Mouse (Mus musculus) midbrain, embryonic 16.5 days (tissue): ENCODE results near the gene Pkp3. TPM values are rescaled to one million over a fixed set of nuclear protein-coding genes. Genes with fewer than 3 reads are reported as not detected.

Experiments used
- ATAC-seq: fragments of 200-750 bp; cut with Nextera tagmentation; 2 replicates; pipeline ENCODE4 v1.8.0; 2017; ENCODE audit warnings: moderate TSS enrichment
- H3K27ac ChIP-seq: fragments of 300-500 bp; sonication (generic); 2 replicates; pipeline ENCODE4 v1.5.1; 2014; ENCODE audit warnings: mild to moderate bottlenecking, low read length, mixed read lengths
- H3K27me3 ChIP-seq: fragments of 300-500 bp; sonication (generic); 2 replicates; pipeline ENCODE4 v1.6.1; 2014; ENCODE audit warnings: low read depth, low read length, mixed read lengths; ENCODE audit not compliant: control insufficient read depth, insufficient read depth
- H3K36me3 ChIP-seq: fragments of 300-500 bp; sonication (generic); 2 replicates; pipeline ENCODE4 v1.6.1; 2014; ENCODE audit warnings: mild to moderate bottlenecking, low read length, moderate library complexity, mixed read lengths; ENCODE audit not compliant: control insufficient read depth, insufficient read depth
- H3K4me1 ChIP-seq: fragments of 300-500 bp; sonication (generic); 2 replicates; pipeline ENCODE4 v1.6.1; 2014; ENCODE audit warnings: mild to moderate bottlenecking, low read length, mixed read lengths; ENCODE audit not compliant: control insufficient read depth, insufficient read depth
- H3K4me2 ChIP-seq: fragments of 300-500 bp; sonication (generic); 2 replicates; pipeline ENCODE4 v1.6.1; 2014; ENCODE audit warnings: mild to moderate bottlenecking, low read length, mixed read lengths
- H3K4me3 ChIP-seq: fragments of 300-500 bp; sonication (generic); 2 replicates; pipeline ENCODE4 v1.5.1; 2014; ENCODE audit warnings: low read depth, mild to moderate bottlenecking, low read length, moderate library complexity, mixed read lengths
- H3K9ac ChIP-seq: fragments of 300-500 bp; sonication (generic); 2 replicates; pipeline ENCODE4 v1.6.1; 2014; ENCODE audit warnings: low read depth, low read length, mixed read lengths
- H3K9me3 ChIP-seq: fragments of 300-500 bp; sonication (generic); replicated peaks from 2 replicates; pipeline ENCODE4 v1.6.1; 2014; ENCODE audit warnings: mild to moderate bottlenecking, low read length, mixed read lengths; ENCODE audit not compliant: control insufficient read depth, poor library complexity, severe bottlenecking
- WGBS: fragments of 180-500 bp; shearing (Covaris S2); extraction: QIAGEN DNeasy Blood & Tissue Kit; methylation state at CpG from one replicate; pipeline ENCODE4 v1.1.7; 2014; 5-methylcytosine and 5-hydroxymethylcytosine counted together
- polyA plus RNA-seq: library from polyadenylated mRNA; unstranded; fragments of >200 nt; fragmentation: Nextera tagmentation; extraction: Ambion mirVana; gene quantifications from 2 replicates; pipeline ENCODE4 v1.2.1, GENCODE M21; 2015

Pkp3 gene
- polyA plus RNA-seq, 1 experiment from 2014 or later, result 0.06 TPM

DNA sequence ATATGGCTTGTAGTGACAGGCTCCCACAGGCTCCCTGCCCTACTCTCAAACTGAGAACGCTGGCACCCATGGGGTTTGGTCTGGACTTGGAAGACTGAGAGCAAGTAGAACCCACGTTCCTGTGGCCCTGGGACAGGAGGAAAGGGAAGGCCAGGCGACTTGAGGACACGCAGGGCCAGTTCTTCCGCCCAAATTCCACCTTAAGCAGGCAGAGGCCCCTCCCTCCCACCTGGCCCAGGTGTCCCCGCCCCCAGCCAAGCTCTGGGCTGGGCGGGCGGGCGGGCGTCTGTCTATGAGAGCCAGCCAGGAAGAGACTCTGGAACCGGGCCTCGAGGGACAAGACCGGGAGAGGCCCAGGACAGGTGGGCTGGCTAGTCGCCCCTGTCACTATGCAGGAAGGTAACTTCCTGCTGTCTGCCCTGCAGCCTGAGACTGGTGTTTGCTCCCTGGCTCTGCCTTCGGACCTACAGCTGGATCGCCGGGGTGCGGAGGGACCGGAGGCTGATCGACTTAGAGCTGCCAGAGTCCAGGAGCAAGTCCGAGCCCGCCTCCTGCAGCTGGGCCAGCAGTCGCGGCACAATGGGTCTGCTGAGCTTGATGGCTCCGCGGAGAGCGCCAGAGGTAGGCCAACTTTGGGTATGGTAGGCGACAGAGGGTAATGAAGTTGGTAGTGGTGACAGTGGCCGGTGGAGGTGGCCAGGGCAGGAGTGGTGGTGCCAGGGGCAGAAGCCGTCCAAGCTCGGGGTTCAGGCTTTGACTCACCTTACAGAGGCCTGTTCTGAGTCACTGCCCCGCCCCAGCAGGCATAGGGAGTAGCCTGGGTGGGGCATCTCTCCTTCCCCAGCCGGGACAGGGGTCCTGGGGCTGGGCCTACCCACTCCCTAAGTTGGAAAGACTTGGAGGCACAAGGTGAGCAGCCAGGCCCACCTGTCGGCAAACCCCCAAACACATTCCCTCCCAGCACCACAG, 1.7 kb downstream of the Pkp3 start:
- Histone ChIP-seq H3K36me3 (no peaks in the 10 kb centered on the region), H3K9ac (no peak overlapping the region), H3K4me1 (no peaks in the 10 kb centered on the region), H3K9me3 (no peaks in the 10 kb centered on the region), H3K4me2 (no peak overlapping the region), H3K27me3 (no peaks in the 10 kb centered on the region), H3K27ac (no peak overlapping the region), H3K4me3 (no peak overlapping the region)
- WGBS, result 26% methylated on average over 30 of the region's 34 CpGs
- ATAC-seq, result no peak

- Histone ChIP-seq H3K9ac (no peak overlapping the region), H3K4me2 (no peak overlapping the region), H3K36me3 (no peaks in the 10 kb centered on the region), H3K27ac (no peak overlapping the region), H3K4me1 (no peaks in the 10 kb centered on the region), H3K4me3 (no peak overlapping the region), H3K9me3 (no peaks in the 10 kb centered on the region), H3K27me3 (peaks cover 25% of the 10 kb centered on the region)
- ATAC-seq, result no peak
- whole genome bisulfite sequencing, result 57% methylated on average over 8 of the region's 8 CpGs
Measured at GRCm38 (mm10) chr7:141087894-141088293, 9.9 kb downstream of the Pkp3 start.

- H3K4me2 ChIP-seq, result no peak overlapping the region
- H3K9ac ChIP-seq, result no peak overlapping the region
- H3K36me3 ChIP-seq, result no peaks in the 10 kb centered on the region
- H3K27me3 ChIP-seq, result peaks cover 28% of the 10 kb centered on the region
- no peak for ATAC-seq
- no peak overlapping the region for H3K4me3 ChIP-seq
- no peak overlapping the region for H3K27ac ChIP-seq
- 32% methylated on average over 18 of the region's 18 CpGs for WGBS
- H3K9me3 ChIP-seq, result no peaks in the 10 kb centered on the region
- no peaks in the 10 kb centered on the region for H3K4me1 ChIP-seq
Measured at GRCm38 (mm10) chr7:141088473-141088872, 10.5 kb downstream of the Pkp3 start.

- H3K9ac ChIP-seq, result no peak overlapping the region
- ATAC-seq, result no peak
- 61% methylated on average over 8 of the region's 8 CpGs for WGBS
Measured at GRCm38 (mm10) chr7:141090228-141090627, 12.2 kb downstream of the Pkp3 start.

DNA sequence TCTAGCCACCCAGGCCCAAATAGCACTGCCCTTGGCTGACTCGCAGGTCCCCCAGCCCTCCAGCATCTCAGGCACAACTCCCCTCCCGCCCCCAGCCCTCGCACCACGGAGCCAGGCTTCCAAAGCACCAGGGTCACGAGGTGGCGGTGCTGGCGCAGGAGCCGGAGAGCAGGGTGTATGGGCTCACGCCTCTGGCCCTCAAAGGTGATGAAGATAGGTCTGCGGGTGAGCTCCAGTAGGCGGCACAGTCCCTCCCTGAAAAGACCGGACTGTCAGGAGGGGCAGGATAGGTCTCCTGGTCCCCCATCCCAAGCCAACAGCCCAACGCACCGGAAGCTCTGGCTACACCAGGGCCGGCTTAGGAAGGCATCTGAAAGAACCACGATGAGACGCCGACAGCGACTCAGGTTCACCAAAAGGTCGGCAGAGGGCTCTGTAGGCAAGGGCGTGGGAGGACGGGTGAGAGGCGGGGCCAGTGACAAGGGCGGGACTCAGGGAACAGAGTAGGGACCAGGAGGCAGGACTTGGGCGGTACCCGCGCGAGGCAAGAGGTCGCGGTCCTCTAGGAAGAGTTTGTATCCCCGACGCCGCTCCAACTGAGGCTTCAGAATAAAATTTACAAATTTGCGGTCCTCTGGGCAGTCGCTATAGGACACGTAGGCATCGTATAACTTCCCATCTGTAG, 14.2 kb downstream of the Pkp3 start:
- Histone ChIP-seq H3K27ac (no peak overlapping the region), H3K4me3 (peak overlapping the region; percentile 17; the same call in 1 of the 2 replicates), H3K36me3 (no peaks in the 10 kb centered on the region), H3K27me3 (peaks cover 28% of the 10 kb centered on the region), H3K9ac (no peak overlapping the region), H3K4me1 (no peaks in the 10 kb centered on the region), H3K4me2 (peak overlapping the region; percentile 32), H3K9me3 (no peaks in the 10 kb centered on the region)
- ATAC-seq, result peak; percentile 83
- WGBS, result 4% methylated on average over 37 of the region's 37 CpGs

More at GRCm38 (mm10) chr7:141090228-141090627, 12.2 kb downstream of the Pkp3 start:
- H3K9me3 ChIP-seq, result no peaks in the 10 kb centered on the region
- H3K36me3 ChIP-seq, result no peaks in the 10 kb centered on the region
- H3K4me2 ChIP-seq, result no peak overlapping the region
- no peak overlapping the region for H3K4me3 ChIP-seq
- peaks cover 28% of the 10 kb centered on the region for H3K27me3 ChIP-seq
- H3K4me1 ChIP-seq, result no peaks in the 10 kb centered on the region
- no peak overlapping the region for H3K27ac ChIP-seq

DNA sequence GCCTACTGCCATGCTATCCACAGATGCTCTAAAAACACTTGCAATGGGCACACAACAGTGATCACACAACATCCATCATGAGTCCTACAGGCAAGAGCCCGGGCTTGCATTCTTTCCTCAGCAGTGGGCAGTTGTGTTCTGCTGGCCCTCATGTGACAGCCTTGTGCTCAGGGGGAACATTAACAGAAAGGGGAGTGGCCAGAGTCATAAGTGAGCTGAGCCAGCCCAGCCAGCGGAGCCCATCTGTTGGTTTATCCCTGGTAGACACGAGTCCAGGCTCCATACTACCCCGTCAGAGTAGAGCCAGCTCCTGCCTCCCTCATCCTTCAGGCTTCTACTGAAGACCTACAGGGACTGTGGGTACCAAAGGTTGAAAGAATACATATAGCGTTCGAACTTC, 15.9 kb downstream of the Pkp3 start:
- Histone ChIP-seq H3K9ac (no peak overlapping the region), H3K36me3 (no peaks in the 10 kb centered on the region), H3K9me3 (no peaks in the 10 kb centered on the region), H3K4me1 (no peaks in the 10 kb centered on the region), H3K4me2 (no peak overlapping the region), H3K27ac (no peak overlapping the region), H3K27me3 (peaks cover 19% of the 10 kb centered on the region), H3K4me3 (no peak overlapping the region)
- ATAC-seq, result no peak
- WGBS, result 85% methylated on average over 6 of the region's 6 CpGs

GRCm38 (mm10) chr7:141094487-141095205, 16.6 kb downstream of the Pkp3 start:
- WGBS, result 68% methylated on average over 15 of the region's 15 CpGs
- Histone ChIP-seq H3K27me3 (peaks cover 19% of the 10 kb centered on the region), H3K9me3 (no peaks in the 10 kb centered on the region), H3K4me2 (no peak overlapping the region), H3K4me3 (no peak overlapping the region), H3K36me3 (no peaks in the 10 kb centered on the region), H3K9ac (no peak overlapping the region), H3K27ac (no peak overlapping the region), H3K4me1 (no peaks in the 10 kb centered on the region; the same call in 1 of the 2 replicates)
- no peak for ATAC-seq

DNA sequence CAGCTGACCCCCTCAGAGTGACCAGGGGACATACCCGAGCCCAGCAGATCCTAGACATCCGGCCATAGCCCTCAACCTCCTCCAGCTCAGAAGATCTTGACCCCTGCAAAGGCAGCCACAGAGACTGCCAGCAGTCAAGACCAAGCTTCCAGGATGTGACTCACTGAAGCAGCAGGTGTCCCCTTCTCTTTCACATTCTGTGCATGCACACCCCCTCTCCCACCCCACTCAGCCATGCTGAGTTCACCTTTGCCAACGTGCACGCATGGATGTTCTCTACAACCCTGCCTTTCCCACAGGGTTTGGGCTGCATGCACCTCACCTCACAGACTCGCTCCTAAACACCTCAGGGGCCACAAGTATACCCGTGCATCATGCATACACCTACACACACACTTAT, 18.0 kb downstream of the Pkp3 start:
- no peak overlapping the region for H3K4me2 ChIP-seq
- peaks cover 4% of the 10 kb centered on the region; the same call in 1 of the 2 replicates for H3K4me1 ChIP-seq
- WGBS, result 81% methylated on average over 6 of the region's 6 CpGs
- ATAC-seq, result no peak
- H3K36me3 ChIP-seq, result no peaks in the 10 kb centered on the region
- no peak overlapping the region for H3K27ac ChIP-seq
- no peak overlapping the region for H3K9ac ChIP-seq
- peaks cover 28% of the 10 kb centered on the region for H3K27me3 ChIP-seq
- H3K4me3 ChIP-seq, result no peak overlapping the region
- no peaks in the 10 kb centered on the region for H3K9me3 ChIP-seq
